In genomic region chr6:124732476-124733370, GRCm38 (mm10) we compare ENCODE assay signal across 9 mouse cellular contexts. TPM values are rescaled to one million over a fixed set of nuclear protein-coding genes. Genes with fewer than 3 reads are reported as not detected.
DNase-seq lines count a peak whose midpoint lies in the region; ATAC-seq lines count a peak whose summit lies in the region.
"Had no signal": no experiment of that assay in that cellular context is flagged by ENCODE, and none has a peak within 500 bp of the region (broad histone marks: within the 10 kb centered on the region; RNA-seq: fewer than 3 reads in every experiment).

No protein-coding gene starts in this region.

- no peaks in the 10 kb centered on the region for H3K36me3 ChIP-seq in kidney, embryonic 16.5 days (ENCODE audit: insufficient read depth, low read length)
- H3K36me3 ChIP-seq in intestine, embryonic 15.5 days = no peaks in the 10 kb centered on the region
- H3K36me3 ChIP-seq in megakaryocyte, embryonic 14.5 days (replicated peaks; ENCODE audit: low read length) = peaks cover 35% of the 10 kb centered on the region
- H3K36me3 ChIP-seq: embryonic facial prominence, embryonic 12.5 days had no signal

- peak; percentile 63 for ATAC-seq in kidney, embryonic 16.5 days (ENCODE audit: low FRiP score, low TSS enrichment)
- peak; percentile 46 for ATAC-seq in intestine, embryonic 15.5 days

- H3K4me1 ChIP-seq in kidney, embryonic 16.5 days (ENCODE audit: insufficient read depth, low read length) = peaks cover 9% of the 10 kb centered on the region
- peaks cover 10% of the 10 kb centered on the region; the same call in 1 of the 2 replicates for H3K4me1 ChIP-seq in intestine, embryonic 15.5 days (replicated peaks)
- H3K4me1 ChIP-seq in megakaryocyte, embryonic 14.5 days = peaks cover 81% of the 10 kb centered on the region

- no peak for DNase-seq in kidney, adult 18-20 months
- peak; percentile 73 for DNase-seq in ZHBTc4 (ENCODE audit: low read depth, low spot score)
- no peak for DNase-seq in left cerebral cortex, postnatal 4 days
- DNase-seq in ovary, postnatal 10 days (ENCODE audit: low spot score) = no peak
- DNase-seq in ovary, postnatal 36 days (ENCODE audit: low spot score) = no peak

- peak overlapping the region; percentile 22; the same call in 1 of the 2 replicates for H3K4me2 ChIP-seq in kidney, embryonic 16.5 days (replicated peaks; ENCODE audit: low read depth, low read length)
- no peak overlapping the region for H3K4me2 ChIP-seq in intestine, embryonic 15.5 days (replicated peaks)
- H3K4me2 ChIP-seq: embryonic facial prominence, embryonic 12.5 days had no signal

- peak overlapping the region; percentile 55 for H3K9ac ChIP-seq in kidney, embryonic 16.5 days (replicated peaks; ENCODE audit: low read length)
- peak overlapping the region; percentile 21; the same call in 1 of the 2 replicates for H3K9ac ChIP-seq in intestine, embryonic 15.5 days
- H3K9ac ChIP-seq: embryonic facial prominence, embryonic 12.5 days had no signal

- H3K4me3 ChIP-seq in kidney, embryonic 16.5 days (ENCODE audit: low read length) = no peak overlapping the region
- no peak overlapping the region; the same call in 1 of the 2 replicates for H3K4me3 ChIP-seq in intestine, embryonic 15.5 days (replicated peaks)
- H3K4me3 ChIP-seq in megakaryocyte, embryonic 14.5 days (replicated peaks) = peak overlapping the region; percentile 90
- H3K4me3 ChIP-seq: embryonic facial prominence, embryonic 12.5 days had no signal

- intact Hi-C loops in left cerebral cortex, postnatal 4 days (cut with DNase I) = no loop called here

- WGBS in kidney, embryonic 16.5 days = 40% methylated on average over 19 of the region's 19 CpGs
- WGBS in intestine, embryonic 15.5 days = 54% methylated on average over 19 of the region's 19 CpGs

- peak overlapping the region; percentile 15; the same call in 1 of the 2 replicates for H3K27ac ChIP-seq in kidney, embryonic 16.5 days (ENCODE audit: low read length)
- H3K27ac ChIP-seq in intestine, embryonic 15.5 days = no peak overlapping the region
- H3K27ac ChIP-seq: embryonic facial prominence, embryonic 12.5 days had no signal

- no peaks in the 10 kb centered on the region for H3K27me3 ChIP-seq in kidney, embryonic 16.5 days (ENCODE audit: insufficient read depth, low read length)
- H3K27me3 ChIP-seq in intestine, embryonic 15.5 days (replicated peaks) = no peaks in the 10 kb centered on the region
- H3K27me3 ChIP-seq in megakaryocyte, embryonic 14.5 days (replicated peaks) = no peaks in the 10 kb centered on the region
- H3K27me3 ChIP-seq: embryonic facial prominence, embryonic 12.5 days had no signal

- no peaks in the 10 kb centered on the region for H3K9me3 ChIP-seq in kidney, embryonic 16.5 days (ENCODE audit: low read length)
- no peaks in the 10 kb centered on the region for H3K9me3 ChIP-seq in intestine, embryonic 15.5 days
- H3K9me3 ChIP-seq in megakaryocyte, embryonic 14.5 days = no peaks in the 10 kb centered on the region
- H3K9me3 ChIP-seq: embryonic facial prominence, embryonic 12.5 days had no signal

RNA-seq across cellular contexts. Expression of gene Ptpn6, which starts 5.8 kb away (rescaled TPM):
- polyA plus RNA-seq in kidney, embryonic 16.5 days (2015; fragmentation: Nextera tagmentation; extraction: Ambion mirVana) = 13.8 and 16.4 TPM in 2 replicates
- 16.7 and 17.7 TPM in 2 replicates for polyA plus RNA-seq in intestine, embryonic 15.5 days (2015; fragmentation: Nextera tagmentation; extraction: Ambion mirVana)
- 19.9 and 20.1 TPM in 2 replicates for polyA plus RNA-seq in megakaryocyte, embryonic 14.5 days (2012; ENCODE audit: insufficient read depth, low replicate concordance)
- total RNA-seq in left cerebral cortex, postnatal 4 days (2021) = 1 to 10 TPM; 3.3 to 9.2 TPM

RNA-seq across cellular contexts. Expression of gene Grcc10, which starts 8.5 kb away (rescaled TPM):
- 527 and 541 TPM in 2 replicates for polyA plus RNA-seq in kidney, embryonic 16.5 days (2015; fragmentation: Nextera tagmentation; extraction: Ambion mirVana)
- 337 and 341 TPM in 2 replicates for polyA plus RNA-seq in intestine, embryonic 15.5 days (2015; fragmentation: Nextera tagmentation; extraction: Ambion mirVana)
- polyA plus RNA-seq in megakaryocyte, embryonic 14.5 days (2012; ENCODE audit: insufficient read depth, low replicate concordance) = 11.7 and 65.2 TPM in 2 replicates
- 100 to 1,000 TPM; 334 to 350 TPM for total RNA-seq in left cerebral cortex, postnatal 4 days (2021)

RNA-seq across cellular contexts. Expression of gene Phb2, which starts 20.6 kb away (rescaled TPM):
- polyA plus RNA-seq in kidney, embryonic 16.5 days (2015; fragmentation: Nextera tagmentation; extraction: Ambion mirVana) = 403 and 405 TPM in 2 replicates
- 497 and 503 TPM in 2 replicates for polyA plus RNA-seq in intestine, embryonic 15.5 days (2015; fragmentation: Nextera tagmentation; extraction: Ambion mirVana)
- polyA plus RNA-seq in megakaryocyte, embryonic 14.5 days (2012; ENCODE audit: insufficient read depth, low replicate concordance) = 72.8 and 150 TPM in 2 replicates
- total RNA-seq in left cerebral cortex, postnatal 4 days (2021) = 100 to 1,000 TPM; 169 to 170 TPM

RNA-seq across cellular contexts. Expression of gene Emg1, which starts 20.7 kb away (rescaled TPM):
- 202 and 219 TPM in 2 replicates for polyA plus RNA-seq in kidney, embryonic 16.5 days (2015; fragmentation: Nextera tagmentation; extraction: Ambion mirVana)
- 225 and 231 TPM in 2 replicates for polyA plus RNA-seq in intestine, embryonic 15.5 days (2015; fragmentation: Nextera tagmentation; extraction: Ambion mirVana)
- polyA plus RNA-seq in megakaryocyte, embryonic 14.5 days (2012; ENCODE audit: insufficient read depth, low replicate concordance) = 46.3 and 153 TPM in 2 replicates
- 10 to 100 TPM; 56.7 to 56.9 TPM for total RNA-seq in left cerebral cortex, postnatal 4 days (2021)

RNA-seq across cellular contexts. Expression of gene Gm45234, which starts 23.1 kb away (rescaled TPM):
- polyA plus RNA-seq in kidney, embryonic 16.5 days (2015; fragmentation: Nextera tagmentation; extraction: Ambion mirVana) = 0.14 TPM in 1 of 2 replicates, not detected in the other
- not detected in 2 replicates for polyA plus RNA-seq in intestine, embryonic 15.5 days (2015; fragmentation: Nextera tagmentation; extraction: Ambion mirVana)
- 43.0 TPM in 1 of 2 replicates, not detected in the other for polyA plus RNA-seq in megakaryocyte, embryonic 14.5 days (2012; ENCODE audit: insufficient read depth, low replicate concordance)
- total RNA-seq in left cerebral cortex, postnatal 4 days (2021) = not detected
- polyA plus RNA-seq: embryonic facial prominence, embryonic 12.5 days had no signal
